Mouse (Mus musculus) erythroblast, embryonic 14.5 days (primary cell): ENCODE data around the gene Oxct2a.

Experiments
- GATA1 ChIP-seq: IDR thresholded peaks from 2 replicates; pipeline ENCODE4 v1.6.1; 2012; ENCODE audit warnings: low read length, inconsistent platforms, mixed read lengths
- TAL1 ChIP-seq: IDR thresholded peaks from 3 replicates; pipeline ENCODE4 v1.6.1; 2012; ENCODE audit warnings: low read length, inconsistent platforms, mixed read lengths

DNA sequence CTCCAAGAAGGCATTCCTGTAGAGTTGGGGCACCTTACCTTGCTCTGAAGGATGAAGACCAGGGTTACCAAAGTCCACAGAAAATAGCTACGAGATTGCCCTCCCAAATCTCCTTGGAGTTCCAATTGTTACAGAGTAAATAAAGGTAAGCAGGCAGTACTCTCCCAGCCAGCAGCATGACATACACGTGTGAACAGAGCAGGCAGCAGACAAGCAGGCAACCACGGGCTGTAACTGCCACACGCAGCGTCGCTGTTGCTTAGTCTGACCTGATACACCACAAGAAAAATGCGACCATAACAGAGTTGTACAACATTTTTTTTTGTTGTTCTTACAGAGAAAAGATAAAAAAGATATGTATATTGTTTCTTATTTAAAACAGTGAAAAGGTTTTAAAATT, 35.2 kb upstream of the Oxct2a start:
- TF ChIP-seq TAL1 = no peak
- TF ChIP-seq GATA1 = no peak
